Mouse (Mus musculus): ENCODE results near the gene Grap.

- peak; percentile 78 for TF ChIP-seq CTCF (IDR thresholded peaks at IDR 0.05; ENCODE audit: control insufficient read depth, insufficient read depth, insufficient read length)
- no peak for TF ChIP-seq USF1 (IDR thresholded peaks at IDR 0.05; ENCODE audit: low read depth)
- TF ChIP-seq CEBPB (IDR thresholded peaks at IDR 0.05; ENCODE audit: low read depth) = no peak
- TF ChIP-seq MYOD1 (IDR thresholded peaks at IDR 0.05; ENCODE audit: control insufficient read depth, insufficient read length, low read depth) = no peak
- no peak for TF ChIP-seq MAX (IDR thresholded peaks at IDR 0.05)
- TF ChIP-seq FOSL1 (IDR thresholded peaks at IDR 0.05; ENCODE audit: insufficient read depth, low read length, poor library complexity, severe bottlenecking) = no peak
- no peak for TF ChIP-seq MYOG (IDR thresholded peaks at IDR 0.05; ENCODE audit: control insufficient read depth, extremely low read depth, insufficient read length)
Observed at GRCm38 (mm10) chr11:61714346-61715117, 61.5 kb downstream of the Grap start.
